Mouse (Mus musculus) B cell, adult 2 months (primary cell): ENCODE measurements at regions not wholly inside any gene's neighbourhood (a gene's known extent, or its start where the extent isn't known, plus 50 kb on each side); places are given as distances from the start of the nearest gene placed in this dataset.

Experiments used
- DNase-seq, 2 experiments: peaks; one replicate each; pipeline ENCODE4 v3.0.0; 2022

GRCm38 (mm10) chr11:63402741-63403140, 274.0 kb downstream of the Pmp22 start:
- no peak for DNase-seq

DNA sequence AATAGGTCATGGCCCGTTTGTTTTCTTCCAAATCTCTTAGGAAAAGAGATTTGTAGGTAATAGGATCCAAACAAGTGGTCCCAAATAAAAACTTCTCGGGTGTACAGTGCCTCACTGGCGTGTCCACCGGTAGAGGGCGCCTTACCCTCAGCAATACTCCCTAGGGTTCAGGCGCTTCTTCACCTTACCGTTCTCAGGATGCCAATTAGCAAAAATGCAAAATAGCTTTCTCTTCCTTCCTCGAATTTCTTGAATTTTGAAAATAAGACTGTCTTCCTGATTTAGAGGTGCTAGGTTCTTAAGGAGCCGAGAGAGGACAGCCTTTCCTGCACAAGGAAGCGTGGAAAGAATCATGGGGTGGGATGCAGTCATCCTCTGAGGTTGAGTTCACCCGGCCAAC, 275.9 kb downstream of the Pmp22 start:
- DNase-seq = peak; percentile 20 to 24

DNA sequence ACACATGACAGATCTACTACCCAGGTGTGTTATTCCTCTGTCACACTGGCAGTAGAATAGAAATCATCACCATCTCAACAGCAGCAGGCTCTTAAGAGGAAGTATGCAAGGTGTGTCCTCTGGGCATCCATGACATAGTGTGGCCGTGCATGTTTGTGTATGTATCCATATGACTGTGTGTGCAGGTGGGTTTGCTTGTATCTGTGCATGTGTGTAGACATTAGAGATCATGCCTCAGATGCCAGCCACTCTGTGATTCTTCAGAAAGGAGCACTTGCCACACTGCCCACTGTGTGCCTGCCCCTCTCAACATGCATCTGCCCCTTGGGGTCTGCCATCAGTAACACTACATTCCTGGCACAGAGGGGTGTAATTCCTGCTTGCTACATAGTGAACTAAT, 280.6 kb downstream of the Pmp22 start:
- DNase-seq = no peak

- no peak for DNase-seq
Observed at GRCm38 (mm10) chr11:63410921-63411320, 282.1 kb downstream of the Pmp22 start.

DNA sequence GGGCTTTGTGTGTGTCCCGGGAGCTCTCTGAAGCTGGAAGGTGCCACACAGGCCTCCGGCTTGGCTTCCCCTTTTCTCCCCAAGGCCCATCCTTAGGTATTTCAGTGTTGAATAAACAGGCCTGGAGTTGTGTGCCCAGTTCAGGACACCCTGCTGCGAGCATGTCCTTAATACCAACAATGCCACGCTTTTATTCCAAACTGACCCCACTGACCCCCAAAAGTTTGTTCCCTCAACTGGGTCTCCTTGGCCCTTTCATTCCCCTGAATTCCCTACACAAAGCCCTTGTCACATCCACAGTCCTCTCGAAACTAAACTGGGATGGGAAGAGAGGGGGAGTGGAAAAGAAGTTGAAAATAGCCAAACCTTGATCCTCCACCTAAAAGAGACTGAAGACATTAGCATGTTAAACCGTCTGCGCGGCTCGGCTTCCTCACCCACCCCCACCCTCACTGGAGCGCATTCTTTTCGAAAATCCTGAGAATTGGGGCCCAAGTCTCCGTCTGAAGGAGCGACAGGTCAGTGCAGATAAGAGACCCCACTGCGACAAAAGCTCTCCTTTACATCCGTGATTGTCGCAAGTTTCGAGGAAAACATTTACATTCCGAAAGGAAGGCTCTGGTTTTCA, 283.7 kb downstream of the Pmp22 start:
- no peak for DNase-seq

DNA sequence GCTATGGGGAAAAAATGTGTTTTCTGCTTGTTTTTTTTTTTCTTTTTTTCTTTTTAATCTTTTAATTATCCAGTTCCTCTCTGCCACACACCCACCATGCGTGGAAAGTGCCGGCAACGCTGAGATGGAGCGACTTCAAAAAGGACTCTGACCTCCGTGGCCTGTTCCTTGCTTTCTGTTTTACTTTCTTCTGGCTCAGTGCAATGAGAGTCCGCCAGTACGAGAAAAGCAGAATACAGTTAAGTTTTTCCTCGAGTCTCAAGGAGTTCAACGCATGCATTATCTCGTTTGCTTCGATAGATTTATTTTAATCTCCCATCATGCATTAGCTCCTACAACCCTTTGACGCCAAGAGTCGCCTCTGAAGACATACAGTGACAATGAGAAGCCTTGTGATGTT, 284.3 kb downstream of the Pmp22 start:
- no peak for DNase-seq

GRCm38 (mm10) chr11:63413621-63414020, 284.8 kb downstream of the Pmp22 start:
- DNase-seq = no peak

DNA sequence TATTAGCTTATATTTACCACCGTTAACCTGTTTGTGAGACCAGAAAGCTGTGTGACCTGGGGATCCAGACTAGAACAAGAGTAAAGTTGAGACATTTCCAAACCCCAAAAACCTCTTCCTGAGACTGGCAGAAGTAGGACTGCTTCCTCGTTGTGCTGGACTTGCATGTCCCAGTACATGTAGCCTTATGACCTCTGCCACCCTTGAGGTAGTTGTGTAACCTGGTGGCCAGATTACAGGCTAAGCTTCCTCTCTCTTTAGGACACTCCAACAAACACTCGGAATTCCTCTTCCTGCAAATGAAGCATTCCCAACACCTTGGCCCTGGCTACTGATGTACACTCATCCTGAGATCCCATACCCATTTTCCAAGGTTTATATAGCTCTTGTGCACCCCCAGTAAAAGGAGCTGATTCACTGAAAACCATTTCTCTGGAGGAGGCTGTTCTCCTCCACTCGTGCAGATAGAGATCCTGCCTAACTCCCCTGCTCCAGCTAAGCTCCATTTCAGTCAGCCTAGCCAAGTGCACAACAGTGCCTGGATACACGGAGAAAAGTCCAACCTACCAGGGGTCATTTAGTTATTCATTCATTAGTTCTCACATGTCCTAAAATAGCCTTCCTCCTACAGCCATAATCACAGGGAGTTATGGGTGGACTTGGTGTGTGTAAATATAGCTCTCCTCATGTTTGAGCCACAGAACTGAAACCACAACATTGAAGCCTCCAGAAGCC, 289.4 kb downstream of the Pmp22 start:
- DNase-seq = no peak

DNA sequence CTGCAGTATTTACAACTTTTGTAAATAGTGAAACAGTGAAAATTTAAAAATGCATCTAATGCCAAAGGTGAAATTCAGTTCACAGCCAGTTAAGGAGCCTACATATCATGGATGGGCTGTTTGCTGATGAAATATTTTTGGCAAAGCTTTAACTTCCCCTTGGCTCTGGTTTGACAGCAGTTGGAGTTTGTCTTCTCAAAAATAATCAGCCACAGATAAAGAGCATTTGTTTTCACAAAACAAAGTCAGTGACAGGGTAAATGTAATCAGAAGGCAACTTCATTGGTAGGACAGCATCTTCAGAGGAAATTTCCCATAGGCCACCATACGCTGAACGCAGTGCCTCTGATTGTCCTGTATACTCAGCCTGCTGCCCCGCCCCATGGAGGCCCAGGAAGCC, 291.6 kb downstream of the Pmp22 start:
- DNase-seq = no peak

DNA sequence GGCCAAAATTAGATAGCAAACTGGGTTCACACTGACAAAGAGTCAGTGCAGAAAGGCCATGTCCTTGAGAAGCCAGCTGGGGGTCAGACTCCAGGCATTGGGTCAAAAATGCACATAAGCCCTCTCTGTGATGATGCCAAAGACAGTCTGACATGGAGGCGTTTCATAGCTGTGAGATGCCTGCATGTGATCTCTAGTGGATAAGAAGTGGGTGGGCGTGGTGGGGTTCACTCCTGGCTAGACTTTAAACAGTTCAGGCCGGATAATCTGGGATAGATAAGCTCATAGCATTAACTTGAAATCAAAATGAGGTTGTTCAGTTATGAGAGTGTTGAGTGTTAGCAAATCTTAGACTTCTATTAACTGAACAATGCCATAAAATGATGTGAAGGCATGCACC, 293.3 kb downstream of the Pmp22 start:
- DNase-seq = no peak

GRCm38 (mm10) chr11:63424319-63424718, 295.5 kb downstream of the Pmp22 start:
- DNase-seq = no peak

DNA sequence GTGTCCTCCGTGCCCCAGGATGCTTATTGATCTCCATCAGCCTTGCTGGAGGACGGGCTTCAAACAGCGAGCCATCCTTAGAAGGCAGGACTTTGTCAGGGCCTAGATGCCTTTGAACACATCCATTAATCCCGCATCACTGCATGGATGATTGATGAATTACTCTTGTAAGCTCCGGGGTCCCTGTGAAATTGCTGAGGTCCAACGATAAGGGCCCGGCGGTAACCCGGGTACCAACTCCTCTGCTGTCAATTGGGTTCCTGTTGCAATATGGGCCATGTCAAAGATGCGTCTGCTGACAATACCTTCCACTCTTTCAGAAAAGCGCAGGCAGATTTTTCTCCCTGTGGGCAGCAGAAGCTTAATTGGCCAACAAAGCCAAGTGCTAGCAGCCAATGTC, 297.0 kb downstream of the Pmp22 start:
- DNase-seq = no peak

GRCm38 (mm10) chr11:63453786-63454185, 325.0 kb downstream of the Pmp22 start:
- DNase-seq = no peak

DNA sequence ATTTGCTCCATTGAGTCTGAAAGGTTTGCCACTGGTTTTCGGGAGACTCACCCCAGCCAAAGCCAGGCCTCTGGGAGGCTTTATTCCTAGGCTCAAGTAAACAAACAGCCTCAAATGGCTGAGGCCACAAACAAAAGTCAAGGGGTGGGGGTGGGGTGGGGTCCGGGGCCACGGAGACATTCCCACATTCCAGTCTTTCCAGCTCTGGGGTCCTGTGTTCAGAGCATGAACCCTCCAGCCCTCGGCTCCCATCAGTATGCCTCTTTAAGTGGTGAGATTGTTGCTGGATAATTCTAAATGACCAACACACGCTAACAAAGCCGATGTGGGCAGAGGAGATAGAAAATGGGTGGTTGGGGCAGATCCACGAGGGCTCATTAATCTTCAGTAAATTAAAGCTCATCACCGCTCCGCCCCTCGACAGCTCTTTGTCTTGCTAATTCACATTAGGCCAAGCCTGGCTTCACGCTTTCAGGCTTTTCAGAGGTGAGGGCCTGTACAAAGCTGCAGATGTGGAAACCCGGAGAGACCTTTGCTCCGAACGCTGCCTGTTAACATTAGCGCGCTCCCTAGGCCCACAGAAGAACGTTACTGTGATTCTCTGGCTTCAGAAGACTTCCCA, 326.2 kb downstream of the Pmp22 start:
- no peak for DNase-seq

DNA sequence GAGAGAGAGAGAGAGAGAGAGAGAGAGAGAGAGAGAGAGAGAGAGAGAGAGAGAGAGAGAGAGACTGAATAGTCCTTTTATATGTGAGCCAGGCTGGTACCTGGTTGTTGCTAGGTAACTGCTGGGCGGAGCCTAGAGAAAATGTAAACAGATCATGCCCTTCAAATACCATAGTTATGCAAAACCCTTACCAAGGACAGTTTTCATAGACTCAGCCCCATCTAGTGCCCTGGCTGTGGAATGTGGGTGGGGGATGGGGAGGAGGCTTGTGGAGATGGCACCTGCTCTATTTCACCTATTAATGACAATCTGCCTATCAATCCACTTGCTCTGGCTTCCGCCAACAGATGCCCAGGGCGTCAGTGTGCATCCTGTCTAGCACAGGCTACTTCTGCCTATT, 327.6 kb downstream of the Pmp22 start:
- no peak for DNase-seq

DNA sequence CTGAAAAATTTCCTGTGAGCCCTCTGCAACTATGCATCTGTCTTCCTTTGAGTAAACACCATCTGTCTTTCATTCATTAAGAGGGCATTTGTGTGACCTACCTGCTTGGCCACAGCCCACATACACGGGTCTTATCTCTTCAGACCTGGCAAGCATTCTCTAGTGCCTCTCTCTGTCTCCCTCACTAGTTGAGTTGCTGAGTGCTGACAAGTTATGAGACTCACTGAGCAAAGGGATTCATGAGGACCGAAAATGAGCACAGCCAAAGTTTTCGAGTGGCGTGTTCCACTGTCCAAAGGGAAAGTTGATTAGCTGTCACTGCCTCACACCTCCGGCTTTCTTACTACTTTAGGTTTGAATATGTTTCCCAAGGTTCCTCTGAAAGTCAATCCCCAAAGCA, 328.5 kb downstream of the Pmp22 start:
- DNase-seq = no peak

DNA sequence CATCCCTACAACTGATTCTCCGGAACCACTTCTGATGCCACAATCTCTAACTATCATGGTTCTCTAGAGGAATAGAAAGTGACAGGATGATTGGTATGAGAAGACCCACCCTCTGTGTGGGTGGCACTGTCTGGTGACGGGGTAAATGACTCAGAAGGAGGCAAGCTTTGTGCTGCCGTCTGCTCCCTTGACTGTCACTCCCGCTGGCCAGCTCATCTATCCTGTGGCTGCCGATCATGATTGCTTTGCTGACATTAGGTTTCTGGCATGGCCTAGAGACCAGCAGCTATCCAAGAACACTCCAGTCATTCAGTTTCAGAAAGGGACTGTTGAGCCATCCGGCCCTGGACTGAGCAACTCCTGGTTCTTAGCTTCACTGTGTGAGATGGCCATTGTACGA, 331.4 kb downstream of the Pmp22 start:
- no peak for DNase-seq

GRCm38 (mm10) chr11:63463797-63464331, 335.1 kb downstream of the Pmp22 start:
- DNase-seq = no peak

DNA sequence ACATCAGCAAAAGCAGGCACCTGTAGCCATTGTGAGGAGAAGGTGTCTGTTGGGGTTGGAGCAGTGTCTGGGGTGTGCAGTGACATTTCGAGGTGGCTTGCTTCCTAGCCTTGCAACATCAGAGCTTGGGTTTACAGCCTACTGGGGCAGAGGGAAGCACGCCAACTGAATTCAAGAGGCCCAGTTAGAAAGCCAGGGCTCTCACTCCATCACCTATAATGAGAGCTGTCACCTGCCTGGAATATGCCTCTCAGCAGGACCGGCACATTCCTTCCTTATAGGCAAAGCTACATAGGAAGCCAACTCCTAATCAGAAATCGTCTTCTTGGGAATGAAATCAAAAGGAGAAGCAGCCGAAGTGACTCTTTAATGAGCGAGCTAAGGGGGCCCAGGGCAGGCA, 337.2 kb downstream of the Pmp22 start:
- DNase-seq = no peak

GRCm38 (mm10) chr11:63466541-63466940, 337.8 kb downstream of the Pmp22 start:
- DNase-seq = no peak

GRCm38 (mm10) chr11:63474831-63475230, 346.0 kb downstream of the Pmp22 start:
- no peak for DNase-seq

DNA sequence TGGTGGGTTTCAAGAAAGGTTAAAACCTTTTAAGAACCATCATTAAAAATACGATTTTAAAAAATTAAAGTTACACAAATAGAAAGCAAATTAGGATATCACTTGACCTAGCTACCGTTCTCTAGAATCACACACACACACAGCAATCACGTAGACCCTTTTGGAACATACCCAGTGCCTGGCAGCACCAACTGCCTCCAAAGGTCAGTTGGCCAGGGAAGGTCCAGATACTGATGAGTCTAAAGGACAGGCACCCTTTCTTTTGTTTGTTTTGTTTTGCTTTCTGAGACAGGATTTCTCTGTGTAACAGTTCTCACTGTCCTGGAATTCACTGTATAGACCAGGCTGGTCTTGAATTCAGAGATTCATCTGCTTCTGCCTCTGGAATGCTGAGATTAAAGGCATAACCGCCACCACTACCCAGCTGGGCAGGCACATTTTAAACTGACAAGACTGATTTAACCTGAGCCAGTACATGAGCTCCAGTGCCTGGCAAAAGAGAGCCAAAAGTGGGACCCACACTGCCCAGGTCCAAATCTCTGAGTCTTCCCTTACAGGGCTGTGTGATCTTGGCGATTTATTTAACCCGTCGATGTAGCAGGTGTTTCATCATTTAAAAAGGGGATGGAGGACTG, 353.0 kb downstream of the Pmp22 start:
- no peak for DNase-seq

DNA sequence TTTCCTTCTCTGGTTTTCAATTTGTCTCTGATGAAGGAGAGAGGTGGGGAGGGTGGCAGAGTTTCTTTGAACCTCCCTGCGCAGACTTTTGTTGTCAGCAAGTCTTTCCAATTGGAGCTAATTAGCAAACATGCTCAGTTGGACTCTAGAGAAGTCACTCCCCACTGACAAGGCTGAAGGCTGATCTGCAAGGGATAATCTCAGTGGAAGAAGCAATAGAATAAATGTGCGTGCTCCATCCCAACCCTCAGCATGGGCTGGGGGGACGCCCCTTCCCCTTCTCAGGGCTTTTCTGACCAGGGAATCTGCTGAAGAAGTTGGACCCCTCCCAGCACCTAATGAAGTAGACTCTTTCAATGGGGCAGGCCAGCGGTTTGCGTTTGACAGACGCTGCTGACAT, 353.8 kb downstream of the Pmp22 start:
- no peak for DNase-seq

DNA sequence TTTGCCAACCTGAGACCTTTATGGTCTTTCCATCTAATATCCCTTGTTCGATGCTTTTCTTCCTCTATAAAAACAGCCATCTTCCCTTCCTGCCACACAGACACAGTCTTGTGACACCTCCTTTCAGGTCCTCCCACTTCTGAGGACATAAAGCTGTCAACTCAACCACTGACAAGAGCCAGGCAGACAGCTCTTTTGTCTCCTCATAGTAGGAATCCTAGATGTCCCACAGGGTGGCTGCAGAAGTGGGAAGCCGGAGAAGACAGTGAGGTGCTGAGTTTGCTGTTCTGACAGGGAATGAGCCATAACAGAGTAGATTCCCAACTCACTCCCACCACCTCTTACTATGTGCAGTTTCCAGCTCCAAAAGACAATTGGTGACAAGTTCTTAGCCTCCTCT, 358.4 kb downstream of the Pmp22 start:
- no peak for DNase-seq
